Mouse (Mus musculus) left cerebral cortex, adult 9 months (tissue): ENCODE data around the gene Olfr1106.

Experiments used
- DNase-seq, 2 experiments: peaks; one replicate each; pipeline ENCODE4 v3.0.0; 2022; ENCODE audit warnings: low spot score in 2 of 2

Olfr1106 gene

GRCm38 (mm10) chr2:87052173-87052572, at the start of gene Olfr1106:
Olfr1106 (minus strand) TSS chr2:87052273.
- no peak for DNase-seq

GRCm38 (mm10) chr2:87095908-87096307, 43.8 kb upstream of the Olfr1106 start, which contains the start of gene Olfr1109:
Olfr1109 (minus strand) TSS chr2:87096008.
- DNase-seq, result no peak

GRCm38 (mm10) chr2:87075717-87076116, 23.6 kb upstream of the Olfr1106 start, which contains the start of gene Olfr1107:
Olfr1107 (minus strand) TSS chr2:87075817.
- DNase-seq, result no peak

GRCm38 (mm10) chr2:87036431-87036830, 15.6 kb downstream of the Olfr1106 start, which contains the start of gene Olfr1105:
Olfr1105 (minus strand) TSS chr2:87036531.
- no peak for DNase-seq

GRCm38 (mm10) chr2:87026980-87027379, 25.1 kb downstream of the Olfr1106 start, which contains the start of gene Olfr1104:
Olfr1104 (minus strand) TSS chr2:87027080.
- no peak for DNase-seq

GRCm38 (mm10) chr2:86998098-86998497, 54.0 kb downstream of the Olfr1106 start, which contains the start of gene Olfr1102:
Olfr1102 (plus strand) TSS chr2:86998398.
- no peak for DNase-seq
